Mouse (Mus musculus) T-helper 1 cell (primary cell): ENCODE measurements at regions not wholly inside any gene's neighbourhood (a gene's known extent, or its start where the extent isn't known, plus 50 kb on each side); places are given as distances from the start of the nearest gene placed in this dataset.

Source experiments
- in situ Hi-C: fragments of 300-600 bp; cut with MboI, MseI; formaldehyde crosslinking; loops from one replicate; pipeline ENCODE4 v1.15.1; 2025; ENCODE audit warnings: high pct_unique_total_duplicates

DNA sequence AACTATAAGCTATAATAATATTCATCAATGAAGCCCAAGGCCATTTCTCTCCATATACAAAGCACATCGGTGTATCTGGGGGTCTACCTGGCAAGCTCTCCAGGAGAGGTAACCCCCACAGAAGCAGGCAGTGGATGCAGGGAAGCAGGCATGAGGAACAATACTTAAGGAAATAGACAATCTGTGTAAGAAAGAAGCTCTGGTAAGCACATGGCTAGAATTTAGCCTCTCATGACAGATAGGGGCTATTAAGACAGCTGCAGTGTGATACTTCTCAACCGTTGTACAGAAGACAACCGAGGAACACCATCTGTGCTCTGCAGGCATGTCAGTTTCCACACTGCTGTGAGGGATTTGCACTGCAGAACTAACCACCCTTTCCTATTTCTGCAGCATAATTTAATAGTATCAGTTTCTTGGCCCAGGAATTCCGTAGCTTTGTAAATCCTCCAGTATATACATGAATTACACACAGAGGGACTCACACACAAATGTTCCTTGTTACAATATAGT is 108.1 kb upstream of the Lpar1 start:
- in situ Hi-C loops: no loop called here

DNA sequence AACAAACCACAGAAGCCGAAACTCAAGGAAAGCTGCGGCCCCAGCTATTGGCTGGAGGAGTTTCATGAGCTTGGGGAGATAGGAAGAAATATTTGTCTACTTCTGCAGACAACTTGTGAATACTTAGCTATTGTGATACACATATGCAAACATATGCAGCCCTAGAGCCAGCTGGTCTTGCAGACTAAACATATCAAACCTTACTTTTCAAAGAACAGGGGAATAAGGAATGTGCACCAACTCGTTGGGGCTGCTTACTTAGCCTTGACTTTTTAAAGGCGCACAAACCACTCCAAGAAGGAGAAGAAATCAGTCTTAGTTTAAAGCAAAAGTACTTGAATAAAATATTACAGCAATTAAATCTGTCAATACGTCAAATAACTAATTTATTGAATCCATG is 106.8 kb upstream of the Lpar1 start:
- in situ Hi-C loops: no loop called here

DNA sequence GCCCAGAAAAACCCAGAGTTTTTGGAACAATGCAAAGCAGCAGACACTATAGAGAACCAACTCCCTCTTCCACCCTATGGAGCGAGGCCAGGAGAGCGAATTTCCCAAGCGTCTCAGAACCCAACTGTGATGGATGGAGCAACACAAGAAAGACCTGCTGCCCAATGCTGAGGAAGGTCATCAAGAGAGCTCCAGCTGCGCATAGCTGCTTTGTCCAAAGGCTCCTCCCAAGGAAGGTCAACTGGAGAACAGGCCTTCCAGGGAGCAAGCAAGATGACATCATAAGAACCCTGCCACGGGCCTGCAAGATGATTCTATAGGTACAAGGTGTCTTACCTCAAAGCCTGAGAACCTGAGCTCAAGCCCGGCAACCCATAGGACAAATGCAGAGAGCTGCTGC is 104.5 kb upstream of the Lpar1 start:
- in situ Hi-C loops: no loop called here

- in situ Hi-C loops: no loop called here
Observed at GRCm38 (mm10) chr4:58647761-58648295, 94.1 kb upstream of the Lpar1 start.

DNA sequence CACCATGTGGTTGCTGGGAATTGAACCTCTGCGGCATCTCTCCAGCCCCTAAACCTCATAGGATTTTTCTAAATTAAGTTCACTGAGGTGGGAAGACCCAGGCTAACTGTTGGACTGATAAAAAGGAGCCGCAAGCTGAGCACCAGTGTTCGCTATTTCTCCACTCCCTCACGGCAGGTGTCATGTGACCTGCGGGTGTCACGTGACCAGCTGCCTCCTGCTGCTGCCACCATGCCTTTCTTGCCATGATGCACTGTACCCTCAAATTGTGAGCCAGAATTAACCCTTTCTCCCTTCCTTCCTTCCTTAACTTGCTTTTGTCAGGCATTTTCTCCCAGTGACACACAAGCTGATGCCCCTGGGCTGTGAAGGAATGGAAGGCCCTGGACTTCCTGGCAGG is 93.1 kb upstream of the Lpar1 start:
- in situ Hi-C loops: no loop called here

GRCm38 (mm10) chr4:58643371-58643770 is 89.7 kb upstream of the Lpar1 start:
- in situ Hi-C loops: no loop called here

GRCm38 (mm10) chr4:58642236-58642635 is 88.5 kb upstream of the Lpar1 start:
- in situ Hi-C loops: no loop called here

GRCm38 (mm10) chr4:58632696-58633095 is 79.0 kb upstream of the Lpar1 start:
- in situ Hi-C loops: no loop called here

DNA sequence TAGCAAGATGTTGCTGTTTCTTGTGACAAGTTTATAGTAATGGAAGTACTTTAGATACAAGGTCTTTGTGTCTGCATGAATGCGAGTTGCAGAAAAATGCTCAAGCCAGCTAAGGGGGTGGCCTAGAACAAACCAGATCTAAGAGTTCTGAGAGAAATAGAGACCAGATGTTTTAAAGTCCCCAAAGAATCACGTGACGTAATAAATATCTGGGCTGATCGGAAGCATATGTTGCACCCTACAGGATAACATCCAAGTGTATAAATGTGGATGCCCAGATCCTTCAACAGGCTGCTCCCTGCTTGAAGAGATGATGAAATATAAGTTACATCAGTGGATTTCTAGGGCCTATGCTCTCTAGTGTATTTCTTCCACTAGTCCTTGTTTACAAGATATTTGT is 77.7 kb upstream of the Lpar1 start:
- in situ Hi-C loops: no loop called here

DNA sequence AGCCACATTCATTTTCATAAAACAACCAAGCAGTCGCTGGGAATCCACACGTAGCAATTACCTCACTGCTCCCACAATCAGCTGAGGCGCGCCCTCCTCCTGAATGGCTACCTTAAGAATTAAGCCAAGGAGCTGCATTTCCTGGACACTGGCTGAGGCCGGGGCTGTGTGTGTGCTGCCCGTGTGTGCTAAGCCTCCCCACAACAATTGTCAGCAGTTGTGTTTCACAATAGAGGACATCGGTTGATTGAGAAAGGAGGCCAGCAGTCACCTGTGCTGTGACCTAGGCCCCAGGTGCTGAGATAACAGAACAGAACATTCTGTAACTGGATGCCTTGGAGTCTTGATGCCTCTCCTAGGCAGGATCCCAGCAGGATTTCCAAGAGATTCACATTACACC is 73.3 kb upstream of the Lpar1 start:
- in situ Hi-C loops: no loop called here

DNA sequence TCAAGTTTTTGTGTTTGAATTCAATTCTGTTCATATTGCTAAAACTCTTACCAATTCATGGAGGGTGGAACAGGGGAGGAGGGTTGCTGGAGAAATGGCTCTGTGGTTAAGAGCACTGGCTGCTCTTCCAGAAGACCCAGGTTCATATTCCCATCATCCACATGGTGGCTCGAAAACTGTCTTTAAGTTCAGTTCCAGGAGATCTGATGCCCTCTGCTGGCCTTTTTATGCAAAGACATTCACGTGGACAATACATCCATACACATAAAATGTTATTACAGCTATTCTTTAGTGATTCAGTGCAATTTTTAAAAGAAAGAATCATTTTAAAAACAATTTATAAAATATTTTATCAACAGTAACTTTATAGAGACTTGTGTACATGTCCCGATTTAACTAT is 70.4 kb upstream of the Lpar1 start:
- in situ Hi-C loops: loop anchor here (5.0 kb wide), 1 partner anchor 207 kb away; no protein-coding TSS in a partner anchor

DNA sequence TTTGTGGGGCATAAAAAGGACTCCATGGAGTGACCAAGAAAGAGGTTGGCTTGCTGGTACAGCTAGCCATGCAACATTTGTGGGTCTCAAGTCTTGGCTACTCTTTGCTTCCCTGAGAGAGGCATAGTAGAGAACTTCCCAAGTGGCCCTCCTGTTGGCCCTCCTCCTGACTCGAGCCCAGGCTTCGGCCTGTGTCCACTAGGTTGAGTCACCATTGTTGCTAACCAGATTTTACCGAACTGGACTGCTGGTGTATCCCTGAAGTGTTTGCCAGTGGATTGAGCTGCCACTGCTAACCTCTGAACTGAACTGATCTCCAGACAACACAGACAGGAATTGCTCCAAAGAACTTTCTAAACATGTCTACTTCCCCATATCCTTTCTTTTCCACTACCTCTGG is 66.9 kb upstream of the Lpar1 start:
- in situ Hi-C loops: loop anchor here (5.0 kb wide), 1 partner anchor 203 kb away; no protein-coding TSS in a partner anchor

- in situ Hi-C loops: no loop called here
Observed at GRCm38 (mm10) chr4:58617261-58617660, 63.6 kb upstream of the Lpar1 start.

DNA sequence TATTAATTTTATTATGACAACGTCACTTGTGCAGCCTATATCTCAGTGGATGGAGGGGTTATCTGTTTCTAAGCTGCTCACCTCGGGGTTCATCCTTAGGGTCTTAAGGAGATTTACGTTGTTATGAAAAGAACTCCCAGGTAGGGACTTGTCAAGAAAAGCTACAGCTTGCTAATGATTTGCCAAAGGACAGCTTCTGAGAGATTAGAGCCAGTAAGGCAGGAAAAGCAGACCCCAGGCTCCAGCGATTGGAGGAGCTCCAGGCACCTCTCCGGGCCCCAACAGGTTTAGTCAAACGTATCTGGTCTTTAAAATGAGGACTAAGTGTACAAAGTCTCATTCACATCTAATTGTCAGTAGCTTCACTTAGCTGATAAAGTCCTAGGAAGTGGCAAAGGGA is 59.8 kb upstream of the Lpar1 start:
- in situ Hi-C loops: no loop called here

DNA sequence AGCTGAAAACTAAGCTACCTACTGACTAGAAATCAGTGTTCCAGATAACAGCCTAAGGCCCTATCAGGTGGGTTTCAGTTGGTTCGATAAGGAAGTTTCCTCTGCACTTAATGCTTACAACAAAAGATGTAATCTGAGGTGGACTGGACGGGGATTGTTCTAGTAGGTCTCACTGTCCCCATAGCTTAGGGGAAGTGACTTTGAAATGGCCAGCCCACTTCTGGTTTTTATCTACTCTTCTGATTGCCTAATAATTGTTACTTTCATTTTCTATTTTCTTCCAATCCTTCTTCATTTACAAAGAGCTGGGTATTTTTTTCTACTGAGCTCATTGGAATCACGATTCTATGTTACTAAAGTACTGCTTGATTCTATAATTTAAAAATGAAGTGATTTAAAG is 59.3 kb upstream of the Lpar1 start:
- in situ Hi-C loops: no loop called here

DNA sequence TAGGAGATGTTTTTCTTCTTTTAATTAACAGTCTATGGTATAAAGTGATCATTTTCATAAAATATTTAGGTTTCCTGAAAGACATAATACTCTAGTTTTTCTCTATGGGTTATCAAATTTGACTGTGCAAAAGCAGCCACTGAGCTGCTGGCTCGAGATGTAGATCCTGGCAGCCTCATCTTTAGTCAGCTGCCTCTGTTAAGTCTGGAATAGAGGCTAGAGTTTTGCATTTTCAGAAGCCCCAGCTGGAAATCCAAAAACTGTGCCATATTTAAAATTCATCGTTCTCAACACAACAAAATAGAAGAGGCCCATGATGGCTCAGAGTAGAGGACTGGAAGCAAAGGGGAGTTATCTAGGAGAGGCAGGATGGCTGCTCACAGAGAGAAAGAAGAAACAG is 53.8 kb upstream of the Lpar1 start:
- in situ Hi-C loops: no loop called here

GRCm38 (mm10) chr4:58605941-58606340 is 52.2 kb upstream of the Lpar1 start:
- in situ Hi-C loops: no loop called here
